Mouse (Mus musculus): ENCODE results near the gene Entpd2.

The Entpd2 gene

DNA sequence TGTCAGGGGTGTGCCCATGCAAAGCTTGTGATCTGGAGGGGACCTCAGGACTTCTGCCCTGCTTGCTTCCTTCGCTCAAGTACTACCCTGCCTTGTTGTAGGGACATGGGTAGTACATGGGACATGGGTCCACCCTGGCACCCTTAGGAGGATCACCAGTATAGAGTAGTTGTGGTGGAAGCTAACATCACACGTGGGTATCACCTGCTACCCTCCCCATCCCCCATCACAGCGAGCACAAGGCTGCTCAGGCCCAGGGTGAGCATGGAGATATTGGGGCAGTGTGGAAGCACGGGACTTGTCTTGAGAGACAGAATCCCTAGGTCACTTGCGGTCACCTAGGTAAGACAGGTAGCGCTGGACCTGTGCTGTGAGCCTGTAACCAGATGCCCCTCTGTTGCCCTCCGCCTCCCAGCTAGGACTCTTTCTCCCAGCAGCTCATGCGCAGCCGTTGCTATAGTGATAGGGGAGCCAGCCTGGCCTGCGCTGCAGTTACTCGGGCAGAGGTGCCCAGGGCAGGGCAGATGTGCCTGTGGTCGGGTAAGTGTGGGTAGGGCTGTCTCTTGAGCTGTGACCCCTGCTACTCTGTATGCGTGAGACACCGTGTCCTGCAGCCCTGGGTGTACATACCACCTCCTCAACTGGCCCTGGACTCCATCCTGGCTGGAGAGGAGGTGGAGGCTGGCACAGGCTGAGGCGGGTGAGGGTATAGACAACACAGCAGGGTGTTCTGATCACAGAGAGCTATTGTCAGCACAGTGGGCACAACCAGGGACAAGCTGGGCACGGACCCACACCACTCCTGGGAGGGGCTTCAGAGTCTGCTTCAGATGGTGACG lies 34.9 kb downstream of the Entpd2 start:
- peak; percentile 79 for DNase-seq

DNA sequence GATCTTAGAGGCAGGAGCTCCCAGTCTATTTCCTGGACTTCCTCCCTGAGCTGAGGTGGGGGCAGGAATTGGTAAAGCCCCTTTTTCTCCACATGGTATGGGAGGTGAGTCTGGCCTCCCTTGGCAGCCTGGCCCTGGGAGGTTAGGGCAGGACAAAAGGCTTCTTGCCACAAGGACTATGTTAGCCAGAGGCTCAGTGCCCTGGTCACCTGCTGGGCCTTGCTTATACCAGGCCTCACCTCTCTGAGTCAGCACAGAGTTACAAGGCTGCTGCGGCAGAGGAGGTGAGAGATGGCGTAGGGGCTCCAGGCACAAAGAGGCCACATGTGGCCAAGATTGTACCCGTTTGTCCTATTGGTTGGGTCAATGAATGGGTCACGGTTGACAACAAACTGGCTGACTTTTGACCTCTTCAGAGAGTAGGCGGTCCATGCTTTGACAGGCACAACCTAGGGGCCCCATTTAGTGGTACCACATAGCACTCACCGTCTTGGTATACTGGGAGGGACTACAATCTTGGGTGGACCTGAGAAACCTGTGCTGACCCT lies 35.7 kb downstream of the Entpd2 start:
- no peak for DNase-seq

DNA sequence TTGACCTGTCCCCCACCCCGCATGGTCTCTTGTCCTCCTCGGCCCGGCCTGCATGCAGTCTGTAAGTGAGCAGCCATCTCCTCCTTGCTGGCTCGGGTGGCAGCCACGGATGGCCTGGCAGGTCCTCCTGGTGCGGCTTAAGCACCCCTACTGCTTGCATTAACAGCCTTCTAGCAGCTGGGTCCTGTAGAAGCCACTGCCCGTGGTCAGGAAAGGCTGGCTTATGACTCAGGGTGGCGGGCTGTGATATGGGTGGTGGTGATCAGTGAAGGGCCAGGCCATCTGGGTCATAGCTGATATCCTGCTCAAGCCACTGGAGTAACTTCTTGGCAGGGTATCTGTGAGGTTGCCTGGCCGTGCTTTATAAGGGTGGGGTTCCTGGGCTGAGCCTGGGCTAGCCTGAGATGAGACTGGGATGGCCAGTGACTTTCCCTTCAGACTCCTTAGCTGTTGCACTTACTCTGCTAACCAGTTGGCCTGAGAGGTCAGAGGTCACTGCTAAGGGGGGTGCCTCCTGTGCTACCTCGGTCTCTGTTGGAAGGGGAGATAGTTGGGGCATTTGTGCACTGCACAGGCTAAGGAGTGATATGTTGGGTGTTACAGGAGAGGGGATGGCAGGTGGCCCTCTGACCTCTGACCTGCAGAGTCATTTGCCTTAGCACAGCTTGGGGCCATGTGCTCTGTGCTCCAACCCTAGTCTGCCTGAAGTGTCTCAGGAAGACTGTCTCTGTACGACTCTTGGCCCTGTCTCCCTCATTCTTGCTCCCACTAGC lies 36.8 kb downstream of the Entpd2 start:
- DNase-seq: no peak

DNA sequence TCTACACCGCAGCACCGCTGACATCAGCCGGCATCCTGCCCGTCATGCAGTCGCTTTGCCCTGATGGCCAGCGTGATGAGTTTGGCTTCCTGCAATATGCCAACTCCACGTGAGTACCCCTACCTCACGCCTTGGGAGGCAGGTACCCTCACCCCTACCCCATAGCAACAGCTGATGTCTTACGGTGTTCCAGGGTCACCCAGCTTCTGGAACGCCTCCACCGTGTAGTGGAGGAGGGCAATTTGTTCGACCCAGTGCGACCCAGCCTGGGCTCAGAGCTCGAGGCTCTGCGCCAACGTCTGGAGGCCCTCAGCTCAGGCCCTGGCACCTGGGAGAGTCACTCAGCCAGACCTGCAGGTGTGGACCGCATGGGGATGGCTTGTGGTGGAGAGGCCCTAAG lies 37.4 kb downstream of the Entpd2 start:
- no peak for DNase-seq

DNA sequence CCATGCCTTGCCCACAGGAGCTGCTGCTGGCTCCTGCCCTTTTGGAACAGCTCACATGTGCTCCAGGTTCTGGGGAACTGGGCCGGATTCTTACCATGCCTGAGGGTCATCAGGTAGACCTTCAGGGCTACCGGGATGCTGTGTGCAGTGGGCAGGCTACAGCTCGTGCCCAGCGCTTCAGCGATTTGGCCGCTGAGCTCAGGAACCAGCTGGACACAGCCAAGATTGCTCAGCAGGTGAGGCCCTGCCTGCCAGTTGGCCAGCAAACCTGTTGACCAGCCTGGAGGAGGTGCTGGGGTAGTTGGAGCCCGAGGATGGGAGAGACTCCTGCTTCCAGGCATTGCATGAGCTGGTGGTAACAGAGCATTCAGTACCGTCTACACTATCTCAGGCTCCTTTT lies 38.6 kb downstream of the Entpd2 start:
- DNase-seq: no peak

DNA sequence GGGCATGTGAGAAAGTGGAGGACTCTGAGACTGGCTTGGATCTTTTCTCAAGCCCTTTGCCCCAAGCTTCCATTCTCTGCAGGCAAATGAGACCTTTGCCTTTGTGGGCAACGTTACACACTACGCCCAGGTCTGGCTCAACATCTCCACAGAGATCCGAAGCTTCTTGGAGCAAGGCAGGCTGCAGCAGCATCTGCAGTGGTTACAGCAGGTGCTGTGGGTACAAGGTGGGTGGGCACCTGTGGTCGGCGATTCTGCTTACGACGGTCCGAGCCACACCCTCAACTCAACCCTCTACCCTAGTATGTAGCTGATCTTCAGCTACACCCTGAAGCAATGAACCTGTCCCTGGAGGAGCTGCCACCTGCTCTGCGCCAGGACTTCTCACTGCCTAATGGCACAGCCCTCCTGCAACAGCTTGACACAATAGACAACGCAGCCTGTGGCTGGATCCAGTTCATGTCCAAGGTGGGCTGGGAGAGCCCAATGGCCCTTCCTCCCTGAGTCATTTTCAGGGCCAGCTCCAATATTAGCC lies 40.7 kb downstream of the Entpd2 start:
- DNase-seq: no peak

DNA sequence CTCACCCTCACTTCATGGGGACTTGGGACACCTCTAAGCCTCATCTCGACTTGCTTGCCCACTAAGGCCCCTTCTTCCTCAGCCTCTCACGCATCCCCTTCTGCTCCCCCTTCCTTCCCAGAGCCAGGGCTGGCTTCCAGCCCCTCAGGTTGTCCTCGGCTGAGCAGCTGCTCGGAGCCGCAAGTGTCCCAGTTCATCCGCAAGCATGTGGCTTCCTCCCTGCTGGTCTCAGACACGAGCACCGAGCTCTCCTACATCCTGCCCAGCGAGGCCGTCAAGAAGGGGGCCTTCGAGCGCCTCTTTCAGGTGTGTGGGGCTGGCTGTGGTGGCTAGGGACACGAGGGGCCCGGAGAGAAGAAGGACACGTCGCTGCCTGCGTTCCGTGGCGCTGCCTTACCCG lies 45.4 kb downstream of the Entpd2 start:
- no peak for DNase-seq

DNA sequence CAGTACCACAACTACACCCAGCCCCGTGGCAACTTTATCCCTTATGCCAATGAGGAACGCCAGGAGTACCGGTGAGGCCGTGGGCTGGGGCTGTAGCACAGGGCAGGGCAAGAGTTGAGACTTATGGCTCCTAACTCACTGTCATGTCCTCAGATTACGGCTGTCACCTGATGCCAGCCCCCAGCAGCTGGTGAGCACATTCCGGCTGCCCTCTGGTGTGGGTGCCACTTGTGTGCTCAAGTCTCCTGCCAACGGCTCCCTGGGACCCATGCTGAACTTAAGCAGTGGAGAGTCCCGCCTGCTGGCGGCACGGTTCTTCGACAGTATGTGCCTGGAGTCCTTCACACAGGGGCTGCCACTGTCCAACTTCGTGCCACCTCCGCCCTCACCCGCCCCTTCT lies 47.0 kb downstream of the Entpd2 start:
- DNase-seq: no peak

Measured in layer of hippocampus, adult 9-11 months (tissue).